Mouse (Mus musculus): Measurements from ENCODE around the gene Sf3b3.
"Not testable (repeated sequence)": the region's sequence is repeated elsewhere in the genome, so short reads cannot be mapped to it uniquely, and the experiment has no call there.

Sf3b3 gene

DNA sequence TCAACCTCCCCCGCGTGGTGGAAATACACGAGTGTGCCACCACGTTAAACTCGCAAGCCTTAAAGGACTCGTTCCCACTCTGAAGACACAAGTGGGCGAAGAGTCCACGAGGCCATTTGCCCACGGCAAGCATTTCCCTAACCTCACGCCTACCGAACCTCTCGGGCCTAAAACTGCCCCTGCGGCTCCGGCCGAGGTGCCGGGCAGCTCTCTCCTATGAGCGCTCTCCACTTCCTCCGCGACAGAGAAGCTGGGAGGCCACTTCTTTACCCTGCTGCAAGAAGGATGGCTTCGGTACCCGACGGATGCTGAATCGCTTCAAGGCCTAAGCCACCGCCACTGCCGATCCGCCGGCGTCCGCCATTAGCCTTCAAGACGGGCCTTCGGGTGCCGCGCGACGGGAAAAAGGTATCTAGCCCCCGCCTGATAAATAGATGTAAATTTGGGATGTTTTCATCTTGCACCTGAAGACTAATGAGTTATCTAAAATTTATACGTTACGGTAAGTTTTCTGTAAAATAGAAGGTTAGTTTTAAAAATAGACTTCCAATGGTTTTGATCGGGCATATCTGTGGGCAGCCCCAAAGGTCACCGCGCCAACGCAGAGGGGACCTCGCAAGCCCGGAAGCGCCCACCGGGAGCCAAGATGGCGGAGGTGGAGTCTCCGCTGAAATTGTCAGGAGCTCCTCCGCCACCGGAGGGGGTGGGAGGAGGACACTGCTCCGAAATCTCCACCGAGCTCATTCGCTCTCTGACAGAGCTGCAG is at the start of gene Sf3b3, which contains the start of gene Cog4:
Sf3b3 (minus strand) TSS at position 383 of the 766 bp plus-strand sequence.
Cog4 (plus strand) TSS at position 196 of the 766 bp plus-strand sequence.
- peak; percentile 81 to 86 for DNase-seq (ENCODE audit: low spot score in 2 of 2)

DNA sequence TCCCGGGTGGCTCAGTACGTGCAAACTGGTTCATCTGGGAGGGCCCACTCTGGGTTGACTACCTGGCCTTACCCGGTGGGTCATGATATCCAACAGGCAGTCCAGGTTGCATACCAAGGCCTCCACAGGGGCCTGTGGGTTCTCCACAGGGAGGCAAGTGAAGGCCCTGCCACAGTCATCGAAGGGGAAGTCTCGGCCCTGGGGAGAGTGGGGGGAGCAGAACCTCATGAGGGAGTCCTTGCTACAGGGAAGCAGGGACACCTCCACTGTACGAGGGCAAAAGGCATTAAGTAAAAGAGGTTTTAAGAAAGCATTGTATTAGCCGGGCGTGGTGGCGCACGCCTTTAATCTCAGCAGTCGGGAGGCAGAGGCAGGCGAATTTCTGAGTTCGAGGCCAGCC is 49.2 kb upstream of the Sf3b3 start:
- no peak for DNase-seq (ENCODE audit: low spot score in 2 of 2)

DNA sequence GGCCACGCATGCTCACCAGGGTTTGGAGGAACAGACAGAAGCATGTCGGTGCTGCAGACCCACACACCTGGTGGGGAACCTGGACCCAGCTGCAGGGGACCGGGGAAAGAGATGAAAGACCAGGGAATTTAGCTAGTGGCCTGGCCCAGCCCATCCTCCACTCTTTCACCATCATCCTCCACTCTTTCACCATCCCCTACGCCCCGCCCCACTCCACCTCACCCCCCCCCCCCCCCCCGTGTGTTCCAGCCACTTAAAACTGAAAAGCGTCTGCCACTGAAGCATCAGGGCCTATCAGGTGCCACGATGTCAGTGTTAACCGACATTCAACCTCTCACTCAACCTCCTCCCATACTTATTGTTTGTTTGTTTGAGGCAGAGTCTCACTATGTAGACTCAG is 48.7 kb upstream of the Sf3b3 start:
- no peak for DNase-seq (ENCODE audit: low spot score in 2 of 2)

DNA sequence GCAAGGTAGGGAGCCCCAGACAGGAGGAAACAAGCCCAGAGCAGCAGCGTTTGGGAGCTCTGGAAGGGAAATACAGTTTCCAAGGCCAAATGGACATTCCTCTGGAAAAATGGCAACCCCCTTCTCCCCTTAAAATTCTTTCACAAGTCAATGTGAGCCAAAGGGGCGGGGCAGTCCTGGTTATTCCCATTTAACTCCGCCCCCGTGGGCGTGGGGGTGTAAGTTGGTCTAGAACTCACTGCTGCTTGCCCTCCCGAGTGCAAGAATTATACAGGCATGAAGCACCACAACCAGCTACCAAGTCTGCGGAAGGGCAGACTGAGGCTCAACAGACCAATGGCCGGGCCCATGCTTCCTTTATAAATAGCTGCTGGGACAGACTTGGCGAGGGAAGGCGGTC is 48.3 kb upstream of the Sf3b3 start:
- DNase-seq (ENCODE audit: low spot score in 2 of 2), result no peak

DNA sequence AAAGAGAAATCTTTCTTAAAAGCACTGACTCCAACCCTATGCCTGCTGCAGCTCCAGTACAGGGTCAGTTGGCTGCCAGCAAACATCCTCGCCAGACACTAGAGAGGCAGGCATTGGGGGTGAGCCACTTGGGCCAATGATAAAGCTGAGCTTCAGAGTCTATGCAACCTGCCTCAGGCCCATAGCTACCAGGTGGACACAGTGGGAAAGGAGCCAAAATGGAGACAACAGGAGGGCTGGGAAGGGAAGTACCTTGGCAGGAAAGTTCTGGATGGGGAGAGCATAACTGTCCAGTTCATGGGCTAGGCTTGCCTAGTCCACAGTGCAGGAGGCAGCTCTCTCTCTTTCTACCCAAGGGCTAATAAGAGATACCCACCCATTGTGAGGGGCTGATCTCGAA is 46.3 kb upstream of the Sf3b3 start:
- no peak for DNase-seq (ENCODE audit: low spot score in 2 of 2)

DNA sequence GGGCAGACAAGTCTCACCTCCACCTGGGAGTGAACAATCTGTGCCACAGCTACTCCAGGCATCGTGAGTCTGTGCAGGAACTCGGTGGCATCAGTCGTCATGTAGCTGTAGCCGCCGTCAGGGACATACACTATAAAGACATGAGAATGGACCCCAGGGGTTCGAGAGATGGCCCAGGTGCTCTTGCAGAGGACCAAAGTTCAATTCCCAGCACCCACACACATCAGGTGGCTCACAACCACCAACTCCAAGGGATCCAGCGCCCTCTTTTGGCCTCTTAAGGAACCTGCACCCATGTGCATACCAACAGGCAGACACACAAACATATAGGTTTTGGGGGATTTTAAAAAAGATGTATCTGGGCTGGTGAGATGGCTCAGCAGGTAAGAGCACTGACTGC is 45.5 kb upstream of the Sf3b3 start:
- no peak for DNase-seq (ENCODE audit: low spot score in 2 of 2)

DNA sequence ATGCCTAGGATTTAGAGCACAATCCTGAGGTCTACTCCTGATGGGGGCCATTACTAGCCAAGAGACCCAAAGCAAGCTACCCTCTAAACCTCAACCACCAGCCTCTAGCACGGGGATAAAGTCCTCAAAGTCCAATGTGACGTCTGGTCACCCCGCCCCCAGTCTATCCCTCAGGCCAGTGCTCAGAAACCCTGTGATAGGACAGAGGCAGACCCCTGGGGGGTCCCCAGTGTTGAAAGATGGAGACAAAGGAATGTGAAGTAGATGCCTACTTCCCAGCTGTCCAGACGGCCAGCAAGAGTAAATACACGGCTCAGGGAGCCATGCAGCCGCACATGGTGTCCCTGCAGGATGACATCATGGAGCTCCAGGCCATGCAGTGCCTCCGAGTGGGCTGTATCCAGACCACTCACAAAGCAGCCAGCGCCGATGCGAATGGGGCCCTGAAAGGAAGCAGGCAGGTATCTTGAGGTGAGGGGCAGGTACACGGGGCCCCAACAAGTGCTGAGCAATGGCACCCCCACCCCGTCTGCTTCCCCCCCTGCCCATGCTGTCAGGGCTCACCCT is 43.4 kb upstream of the Sf3b3 start:
- DNase-seq (ENCODE audit: low spot score in 2 of 2), result no peak

DNA sequence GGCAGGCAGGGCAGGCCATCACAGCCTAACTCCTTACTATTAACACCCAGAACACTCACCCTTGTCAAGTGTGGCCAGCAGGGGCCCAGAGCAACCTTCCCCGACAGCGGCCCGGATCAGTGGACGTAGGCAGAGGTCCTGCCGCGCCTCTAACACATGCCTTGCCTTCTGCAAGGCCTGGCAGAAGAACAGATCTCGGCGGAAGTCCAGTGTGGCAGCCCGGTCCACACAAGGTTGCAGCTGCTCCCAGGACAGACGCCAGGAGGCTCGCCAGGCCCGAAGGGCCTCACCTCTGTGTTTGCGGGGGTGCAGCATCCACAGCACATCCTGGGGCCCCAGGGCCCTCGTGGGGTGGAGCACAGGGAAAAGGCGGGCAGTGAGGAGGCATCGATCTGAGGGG is 42.3 kb upstream of the Sf3b3 start:
- DNase-seq (ENCODE audit: low spot score in 2 of 2), result no peak

DNA sequence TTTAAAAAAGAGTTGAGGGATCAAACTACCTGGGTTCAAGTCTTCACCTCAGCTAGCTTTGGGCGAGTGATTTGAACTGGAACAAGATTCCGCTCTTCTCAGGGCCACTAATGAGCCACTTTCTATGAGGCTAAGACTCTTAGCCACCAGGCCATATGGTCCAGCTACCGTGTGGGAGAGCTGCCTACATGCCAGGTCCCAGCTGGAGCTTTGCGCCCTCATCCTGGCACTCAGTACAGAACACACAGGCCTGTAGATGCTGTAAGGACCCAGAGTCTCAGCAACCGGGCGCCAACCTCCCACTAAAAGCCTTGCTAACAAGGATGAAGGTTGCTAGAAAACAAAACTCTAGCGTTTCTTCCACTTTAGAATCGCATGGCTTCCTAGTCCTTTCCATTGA is 41.9 kb upstream of the Sf3b3 start:
- no peak for DNase-seq (ENCODE audit: low spot score in 2 of 2)

DNA sequence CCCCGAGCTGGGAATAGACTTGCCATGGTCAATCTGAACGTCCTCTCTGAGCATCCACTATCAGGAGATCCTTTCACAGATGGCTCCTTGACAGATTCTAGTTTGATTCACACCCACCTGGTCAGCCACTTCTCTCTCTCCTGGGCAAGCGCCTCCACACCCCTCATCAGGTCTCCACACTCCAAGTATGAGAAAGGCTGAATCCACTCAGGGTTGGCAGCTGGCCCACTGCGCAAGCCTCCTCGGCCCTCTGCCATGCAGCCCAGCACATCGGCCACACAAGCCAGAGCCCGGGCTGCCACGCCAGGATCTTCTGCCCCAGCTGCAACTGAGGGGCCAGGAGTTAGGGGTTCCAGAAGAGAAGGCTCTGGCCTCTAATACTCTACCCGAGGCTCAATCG is 41.0 kb upstream of the Sf3b3 start:
- DNase-seq (ENCODE audit: low spot score in 2 of 2), result no peak

DNA sequence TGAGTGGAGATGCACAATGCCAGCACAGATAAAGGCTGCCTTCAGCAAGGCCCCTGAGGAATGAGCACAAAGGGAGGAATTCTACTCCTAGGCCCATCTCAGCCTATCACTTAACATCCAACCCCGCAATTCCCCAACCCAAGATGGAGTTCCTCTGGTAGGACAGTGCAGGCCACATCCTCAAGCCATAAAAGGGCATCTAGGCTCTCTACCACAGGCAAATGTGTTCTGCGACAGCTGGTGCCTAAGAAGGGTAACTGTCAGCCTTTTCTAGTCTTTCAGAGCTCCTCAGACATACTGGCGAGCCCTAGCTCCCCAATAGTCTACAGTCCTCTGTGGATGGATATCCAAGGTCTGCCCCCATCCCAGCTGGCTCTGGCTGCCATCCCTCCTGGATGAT is 40.0 kb upstream of the Sf3b3 start:
- DNase-seq (ENCODE audit: low spot score in 2 of 2), result no peak

DNA sequence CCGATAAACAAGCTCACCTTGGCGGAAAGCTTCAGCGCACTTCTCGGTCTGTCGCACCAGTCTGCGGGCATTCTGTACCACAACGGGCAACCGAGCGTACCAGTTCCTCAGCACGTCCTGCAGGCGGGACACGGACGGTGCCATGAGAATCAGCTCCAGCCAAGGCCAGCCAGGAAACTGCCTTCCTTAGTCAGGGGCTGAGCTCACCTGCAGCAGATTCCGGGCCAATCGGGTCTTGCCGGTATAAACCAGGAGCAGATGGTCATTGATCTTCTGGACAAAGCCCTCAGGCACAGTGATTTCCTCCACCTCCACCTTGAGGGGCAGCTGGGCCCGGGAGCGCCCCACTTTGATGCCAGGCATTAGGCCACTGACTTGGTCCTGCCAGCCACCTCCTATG is 37.2 kb upstream of the Sf3b3 start:
- DNase-seq (ENCODE audit: low spot score in 2 of 2), result no peak

DNA sequence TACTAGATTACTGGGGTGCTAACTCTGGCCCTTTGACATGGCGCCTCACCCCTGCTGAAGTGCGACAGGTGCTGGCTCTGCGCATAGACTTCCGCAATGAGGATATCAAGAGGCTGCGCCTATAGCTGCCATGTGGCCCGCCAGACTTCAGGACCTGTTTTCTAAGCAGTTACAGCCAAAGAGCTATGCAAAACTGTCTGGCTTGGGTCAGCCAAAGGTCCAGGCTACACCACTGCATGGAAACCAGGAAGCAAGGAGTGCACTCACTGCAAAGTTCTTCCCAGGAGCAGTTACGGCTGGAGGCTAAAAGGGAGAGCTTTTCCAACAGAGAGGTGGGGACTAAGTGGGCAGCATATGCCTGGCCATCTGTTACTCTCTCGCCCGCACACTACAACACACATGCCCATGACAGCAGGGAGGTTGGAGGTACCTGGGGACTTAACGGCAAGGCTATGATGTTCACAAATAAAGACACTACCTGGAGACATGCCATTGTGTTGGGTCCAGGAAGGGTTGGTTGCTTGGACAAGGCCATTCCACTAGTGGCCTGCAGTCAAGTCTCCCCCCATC is 35.2 kb upstream of the Sf3b3 start:
- no peak for DNase-seq (ENCODE audit: low spot score in 2 of 2)

DNA sequence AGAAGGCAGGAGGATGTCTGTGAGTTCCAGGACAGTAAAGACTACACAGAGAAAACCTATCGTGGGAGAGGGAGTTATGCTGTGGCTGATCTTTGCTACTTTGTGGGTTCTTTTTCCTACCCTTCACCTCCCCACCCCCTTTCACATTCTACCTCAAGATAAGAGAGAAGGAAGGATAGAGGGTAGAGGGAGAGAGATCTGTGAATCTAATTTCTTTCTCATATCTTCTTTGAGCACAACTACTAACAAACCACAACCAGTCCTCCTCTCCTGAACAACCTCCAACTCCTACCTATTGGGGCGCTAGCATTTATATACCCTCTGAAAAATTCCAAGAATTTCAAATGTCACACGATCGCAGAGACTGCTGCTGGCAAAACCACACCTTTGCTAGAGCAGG is 31.3 kb upstream of the Sf3b3 start:
- DNase-seq (ENCODE audit: low spot score in 2 of 2), result no peak

DNA sequence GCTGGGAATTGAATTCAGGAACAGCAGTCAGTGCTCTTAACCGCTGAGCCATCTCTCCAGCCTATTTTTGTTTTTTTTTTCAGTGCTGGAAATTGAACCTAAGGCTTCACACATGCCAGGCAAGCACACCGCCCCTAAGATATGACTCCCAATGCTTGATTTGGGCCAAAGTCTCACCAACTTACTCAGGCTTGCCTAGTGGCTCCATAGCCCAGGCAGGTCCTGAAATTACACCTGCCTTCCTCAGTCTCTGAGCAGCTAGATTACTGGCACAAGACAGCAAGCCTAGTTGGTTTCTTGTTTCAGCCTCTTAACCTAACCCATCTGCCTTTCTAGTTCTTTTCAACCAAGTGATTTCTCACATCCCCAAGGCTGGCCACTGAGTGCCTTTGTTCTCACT is 23.9 kb upstream of the Sf3b3 start:
- DNase-seq (ENCODE audit: low spot score in 2 of 2), result no peak

DNA sequence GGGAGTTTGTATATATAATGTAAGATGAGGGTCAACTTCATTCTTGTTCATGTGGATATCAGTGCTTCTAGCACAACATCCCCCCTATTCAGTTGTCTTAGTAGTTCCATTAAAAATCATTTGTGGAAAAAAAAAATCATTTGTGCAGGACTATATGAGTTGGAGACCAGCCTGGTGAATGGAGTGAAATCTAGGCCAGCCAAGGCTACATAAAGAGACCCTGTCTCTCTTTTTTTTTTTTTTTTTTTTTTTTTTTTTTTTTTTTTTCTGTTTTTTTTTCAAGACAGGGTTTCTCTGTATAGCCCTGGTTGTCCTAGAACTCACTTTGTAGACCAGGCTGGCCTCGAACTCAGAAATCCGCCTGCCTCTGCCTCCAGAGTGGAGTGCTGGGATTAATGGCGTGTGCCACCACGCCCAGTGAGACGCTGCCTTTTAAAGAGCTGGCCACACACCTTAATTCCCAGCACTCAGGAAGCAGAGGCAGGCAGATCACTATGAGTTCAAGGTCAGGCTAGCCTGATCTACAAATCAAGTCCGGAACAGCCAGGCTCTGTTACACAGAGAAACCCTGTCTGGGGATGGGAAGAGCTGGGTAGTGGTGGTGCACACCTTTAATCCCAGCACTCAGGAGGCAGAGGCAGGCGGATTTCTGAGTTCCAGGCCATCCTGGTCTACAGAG is 14.9 kb upstream of the Sf3b3 start:
- DNase-seq (ENCODE audit: low spot score in 2 of 2), result not testable (repeated sequence)

DNA sequence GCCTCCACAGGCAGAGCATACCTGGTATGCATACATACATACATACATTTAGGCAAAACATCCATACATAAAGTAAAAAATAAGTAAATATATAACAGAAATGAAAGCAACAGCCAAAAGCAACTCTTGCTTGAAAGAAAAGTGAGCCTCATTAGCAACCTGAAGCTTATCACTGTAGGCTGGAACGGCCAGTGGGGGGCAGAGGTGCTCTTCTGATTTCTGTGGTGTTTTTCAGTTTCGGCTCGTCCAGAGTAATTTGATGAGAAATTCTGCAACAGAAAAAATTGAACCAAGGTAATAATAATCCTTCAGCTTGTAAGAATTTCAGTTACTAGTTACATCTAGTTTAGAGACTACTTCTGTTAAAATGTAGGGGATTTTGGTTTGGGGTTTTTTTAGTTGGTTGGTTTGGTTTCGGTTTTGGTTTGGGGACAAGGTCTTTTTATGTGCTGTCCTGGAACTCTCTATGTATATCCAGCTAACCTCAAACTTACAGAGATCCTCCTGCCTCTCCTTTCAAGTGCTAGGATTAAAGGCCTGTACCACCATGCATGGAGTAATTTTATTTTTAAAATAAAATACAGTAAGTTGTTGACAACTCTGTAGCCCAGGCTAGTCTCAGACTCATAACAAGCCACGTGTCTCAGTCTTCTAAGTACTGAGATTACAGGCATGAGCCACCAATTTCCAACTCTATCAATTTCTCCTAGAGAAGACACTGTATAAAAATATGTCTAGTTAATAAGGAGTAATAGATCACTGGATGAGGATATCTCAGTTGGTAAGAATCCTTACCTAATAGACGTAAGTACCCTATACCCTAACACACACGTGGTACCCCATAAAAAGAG is 13.3 kb upstream of the Sf3b3 start:
- peak in 1 of 2 experiments; percentile 20 for DNase-seq (ENCODE audit: low spot score in 2 of 2)

DNA sequence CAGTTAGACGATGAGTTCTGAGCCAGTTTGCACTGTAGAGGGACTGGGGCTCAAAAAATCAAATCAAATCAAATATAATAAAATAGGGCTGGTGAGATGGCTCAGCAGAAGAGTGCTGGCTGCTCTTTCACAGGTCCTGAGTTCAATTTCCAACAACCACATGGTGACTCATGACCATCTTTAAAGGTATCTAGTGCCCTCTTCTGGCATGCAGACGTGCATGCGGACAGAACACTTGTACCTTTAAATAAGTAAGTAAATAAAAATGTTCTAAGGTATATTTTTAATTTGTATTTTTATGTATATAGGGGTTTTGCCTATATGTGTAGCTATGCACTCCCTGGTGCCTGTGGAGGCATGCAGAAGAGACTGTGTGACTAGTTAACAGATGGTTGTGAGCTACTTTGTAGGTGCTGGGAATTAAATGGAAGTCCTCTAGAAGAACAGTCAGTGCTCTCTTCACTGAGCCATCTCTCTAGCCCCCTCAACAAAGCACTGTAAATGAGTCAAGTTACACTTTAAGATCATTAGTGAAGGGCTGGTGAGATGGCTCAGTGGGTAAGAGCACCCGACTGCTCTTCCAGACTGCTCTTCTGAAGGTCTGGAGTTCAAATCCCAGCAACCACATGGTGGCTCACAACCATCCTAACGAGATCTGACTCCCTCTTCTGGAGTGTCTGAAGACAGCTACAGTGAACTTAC is 10.3 kb upstream of the Sf3b3 start:
- DNase-seq (ENCODE audit: low spot score in 2 of 2), result no peak

DNA sequence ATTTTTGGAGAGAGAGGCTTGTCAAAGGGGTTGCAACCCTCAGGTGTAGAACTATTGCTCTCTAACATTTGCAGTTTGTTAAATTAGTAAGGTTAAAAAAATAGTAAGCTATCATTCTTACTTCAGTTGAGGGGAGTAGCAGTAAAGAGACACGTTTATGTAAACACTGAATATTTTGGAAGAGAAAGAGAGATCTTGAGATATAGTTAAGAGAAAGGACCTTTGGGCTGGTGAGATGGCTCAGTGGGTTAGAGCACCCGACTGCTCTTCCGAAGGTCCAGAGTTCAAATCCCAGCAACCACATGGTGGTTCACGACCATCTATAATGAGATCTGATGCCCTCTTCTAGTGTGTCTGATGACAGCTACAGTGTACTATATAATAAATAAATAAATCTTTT is 9.5 kb upstream of the Sf3b3 start:
- DNase-seq (ENCODE audit: low spot score in 2 of 2), result not testable (repeated sequence)

DNA sequence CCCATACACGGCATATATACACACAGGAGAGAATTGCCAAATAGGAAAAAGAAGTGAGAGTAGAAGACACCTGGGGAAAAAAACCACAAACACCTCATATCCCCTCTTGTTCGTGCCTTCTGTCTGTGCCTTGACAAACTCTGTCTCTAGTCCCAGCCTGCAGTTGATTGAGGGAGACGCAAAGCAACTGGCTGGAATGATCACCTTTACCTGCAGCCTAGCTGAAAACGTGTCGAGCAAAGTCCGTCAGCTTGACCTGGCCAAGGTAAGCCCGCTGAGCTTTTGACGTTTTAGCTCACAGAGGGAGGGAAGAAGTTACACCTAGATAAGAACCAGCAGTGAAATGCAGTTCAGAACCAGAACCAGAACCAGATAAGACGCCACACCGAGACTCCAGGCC is 4.6 kb upstream of the Sf3b3 start:
- DNase-seq (ENCODE audit: low spot score in 2 of 2), result no peak

All from spleen, postnatal 36 days (tissue).